Mouse (Mus musculus): ENCODE data around the gene Taok3.

Taok3 gene

GRCm38 (mm10) chr5:117258276-117258675 lies 138.3 kb downstream of the Taok3 start:
- DNase-seq (ENCODE audit: low read depth, low spot score) = no peak

DNA sequence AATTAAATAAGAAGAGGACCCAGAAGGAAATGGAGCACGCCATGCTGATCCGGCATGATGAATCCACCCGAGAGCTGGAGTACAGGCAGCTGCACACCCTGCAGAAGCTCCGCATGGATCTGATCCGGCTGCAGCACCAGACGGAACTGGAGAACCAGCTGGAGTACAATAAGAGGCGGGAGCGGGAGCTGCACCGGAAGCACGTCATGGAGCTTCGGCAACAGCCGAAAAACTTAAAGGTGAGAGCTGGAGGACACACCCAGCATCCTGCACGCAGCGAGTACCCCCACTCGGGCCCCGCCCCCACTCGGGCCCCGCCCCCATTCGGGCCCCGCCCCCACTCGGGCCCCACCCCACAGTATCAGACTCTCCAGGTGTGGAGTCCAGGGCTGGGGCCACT lies 143.6 kb downstream of the Taok3 start:
- DNase-seq (ENCODE audit: low read depth, low spot score) = peak; percentile 51

DNA sequence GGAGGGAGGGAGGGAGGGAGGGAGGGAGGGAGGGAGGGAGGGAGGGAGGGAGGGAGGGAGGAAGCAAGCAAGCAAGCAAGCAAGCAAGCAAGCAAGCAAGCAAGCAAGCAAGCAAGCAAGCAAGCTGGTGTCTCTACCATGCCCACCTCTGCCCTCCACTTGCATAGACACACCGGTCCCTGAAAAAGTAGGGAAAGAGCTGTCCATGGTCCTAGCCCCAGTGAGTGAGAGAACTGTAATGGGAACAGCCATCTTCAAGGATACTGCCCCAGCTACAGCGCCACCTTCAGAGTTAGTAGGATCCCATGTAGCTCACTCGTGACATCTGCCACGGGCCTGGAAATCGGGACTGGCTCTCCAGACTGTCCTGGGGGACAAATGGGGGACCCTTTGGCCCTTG lies 144.8 kb downstream of the Taok3 start:
- DNase-seq (ENCODE audit: low read depth, low spot score) = peak; percentile 85

DNA sequence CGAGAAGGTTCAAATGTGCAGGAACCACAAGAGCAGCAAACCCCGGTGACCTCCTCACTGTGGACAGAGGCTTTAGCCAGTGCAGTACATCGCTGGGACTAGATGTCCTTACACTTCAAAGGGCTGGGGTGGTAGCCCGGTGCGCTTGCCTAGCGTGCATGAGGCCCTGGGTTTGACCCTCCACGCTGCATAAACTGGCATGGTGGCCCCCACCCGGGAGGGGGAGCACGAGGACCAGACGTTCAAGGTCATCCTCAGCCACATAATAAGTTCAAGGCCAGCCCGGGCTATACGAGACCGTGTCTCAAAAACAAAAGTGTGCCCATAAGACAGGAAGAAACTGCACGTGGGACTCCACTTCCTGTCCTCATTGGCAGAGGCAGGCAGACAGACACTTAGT lies 148.0 kb downstream of the Taok3 start:
- no peak for DNase-seq (ENCODE audit: low read depth, low spot score)

DNA sequence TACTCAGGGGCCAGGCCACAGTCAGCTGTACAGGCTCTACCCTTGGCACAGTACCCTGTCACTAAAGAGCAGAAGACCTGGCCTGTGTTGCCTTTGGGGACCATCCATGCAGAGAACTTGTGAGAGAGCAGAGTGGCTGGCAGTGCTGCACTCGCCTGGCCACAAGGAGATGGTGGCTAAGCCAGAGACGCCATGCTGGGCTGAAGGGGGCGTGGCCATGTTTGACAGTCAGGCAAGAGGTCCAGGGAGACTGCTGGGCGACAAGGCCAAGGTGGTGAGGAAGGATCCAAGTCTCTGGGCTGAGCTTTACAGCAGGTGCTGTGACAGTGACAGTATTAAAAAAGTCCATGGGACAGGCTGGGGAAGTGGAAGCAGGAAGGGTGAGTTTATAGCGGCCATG lies 148.8 kb downstream of the Taok3 start:
- DNase-seq (ENCODE audit: low read depth, low spot score) = no peak

DNA sequence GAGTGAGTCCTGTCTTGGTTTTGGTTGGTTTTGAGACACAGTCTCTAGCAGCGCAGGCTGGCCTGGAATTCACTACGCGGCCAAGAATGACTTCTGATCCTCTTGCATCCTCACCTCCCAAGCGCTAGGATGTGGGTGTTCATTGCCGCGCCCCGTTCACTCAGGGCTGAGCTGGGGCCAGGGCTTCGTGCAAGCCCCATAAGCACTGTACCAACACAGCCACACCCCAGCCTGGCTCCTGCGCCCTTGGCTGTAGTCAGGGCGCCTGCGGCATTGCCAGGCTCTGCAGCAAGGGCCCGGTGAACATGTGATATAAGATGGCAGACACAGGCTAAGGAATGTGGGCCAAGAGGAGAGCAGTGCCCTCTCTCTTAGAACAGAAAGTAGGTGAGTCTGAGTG lies 149.5 kb downstream of the Taok3 start:
- DNase-seq (ENCODE audit: low read depth, low spot score) = no peak

- no peak for DNase-seq (ENCODE audit: low read depth, low spot score)
Observed at GRCm38 (mm10) chr5:117271945-117272344, 152.0 kb downstream of the Taok3 start.

GRCm38 (mm10) chr5:117274817-117275216 lies 154.9 kb downstream of the Taok3 start:
- DNase-seq (ENCODE audit: low read depth, low spot score) = no peak

- peak; percentile 53 for DNase-seq (ENCODE audit: low read depth, low spot score)
Observed at GRCm38 (mm10) chr5:117277784-117278183, 157.9 kb downstream of the Taok3 start.

- DNase-seq (ENCODE audit: low read depth, low spot score) = no peak
Observed at GRCm38 (mm10) chr5:117278809-117279668, 159.1 kb downstream of the Taok3 start.

DNA sequence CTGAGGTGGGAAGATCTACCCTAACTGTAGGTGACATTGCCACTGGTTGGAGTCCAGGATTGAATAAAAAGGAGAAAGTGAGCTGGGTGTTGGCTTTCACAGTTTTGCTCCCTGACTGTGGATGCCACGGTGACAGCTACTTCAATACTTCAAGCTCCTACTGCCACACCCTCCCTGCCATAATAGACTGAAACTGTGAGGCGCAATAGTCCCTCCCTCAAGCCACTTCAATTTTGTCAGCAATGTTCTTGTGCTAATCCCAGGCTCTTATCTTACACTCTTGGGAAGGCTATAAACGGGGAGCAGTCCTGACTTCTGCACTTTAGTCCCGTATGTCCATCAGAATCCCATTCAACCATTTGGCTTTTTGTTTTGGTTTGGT lies 159.7 kb downstream of the Taok3 start:
- DNase-seq (ENCODE audit: low read depth, low spot score) = peak; percentile 70

DNA sequence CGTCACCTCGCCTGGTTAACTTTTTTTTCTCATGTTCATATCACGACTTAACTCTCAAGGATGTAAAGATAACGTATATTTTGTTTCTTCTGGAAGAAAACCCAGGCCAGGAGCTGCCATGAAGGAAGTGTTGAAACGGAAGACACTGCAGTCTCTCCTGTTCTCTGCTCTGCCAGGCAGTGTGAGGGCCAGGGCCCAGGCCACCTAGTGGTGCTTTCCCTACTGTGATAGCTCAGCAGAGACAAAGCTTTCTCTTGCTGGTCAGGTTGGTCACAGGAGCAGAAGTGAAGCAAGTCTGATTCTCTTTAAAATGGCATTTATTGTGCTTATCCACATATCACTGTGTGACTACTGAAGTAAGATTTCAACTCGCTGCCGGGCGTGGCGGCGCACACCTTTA lies 161.6 kb downstream of the Taok3 start:
- peak; percentile 36 for DNase-seq (ENCODE audit: low read depth, low spot score)

DNA sequence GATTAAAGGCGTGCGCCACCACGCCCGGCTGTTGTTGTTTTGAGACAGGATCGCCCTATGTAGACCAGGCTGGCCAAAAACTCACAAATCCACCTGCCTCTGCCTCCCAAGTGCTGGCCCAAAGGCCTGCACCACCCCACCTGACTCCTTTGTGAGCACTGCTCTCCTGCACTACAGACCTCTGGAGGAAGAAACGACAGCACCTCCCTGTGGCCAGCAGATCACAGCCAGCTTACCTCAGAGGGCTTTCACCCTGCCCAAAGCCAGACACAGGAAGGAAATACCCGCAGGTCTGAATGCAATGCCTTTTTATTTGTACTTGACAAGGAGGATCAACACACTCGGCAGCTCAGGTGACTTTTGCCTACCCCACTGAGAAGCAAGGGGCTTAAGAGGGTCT lies 162.4 kb downstream of the Taok3 start:
- peak; percentile 56 for DNase-seq (ENCODE audit: low read depth, low spot score)

- DNase-seq (ENCODE audit: low read depth, low spot score) = no peak
Observed at GRCm38 (mm10) chr5:117284029-117284428, 164.1 kb downstream of the Taok3 start.

- no peak for DNase-seq (ENCODE audit: low read depth, low spot score)
Observed at GRCm38 (mm10) chr5:117284682-117285081, 164.8 kb downstream of the Taok3 start.

DNA sequence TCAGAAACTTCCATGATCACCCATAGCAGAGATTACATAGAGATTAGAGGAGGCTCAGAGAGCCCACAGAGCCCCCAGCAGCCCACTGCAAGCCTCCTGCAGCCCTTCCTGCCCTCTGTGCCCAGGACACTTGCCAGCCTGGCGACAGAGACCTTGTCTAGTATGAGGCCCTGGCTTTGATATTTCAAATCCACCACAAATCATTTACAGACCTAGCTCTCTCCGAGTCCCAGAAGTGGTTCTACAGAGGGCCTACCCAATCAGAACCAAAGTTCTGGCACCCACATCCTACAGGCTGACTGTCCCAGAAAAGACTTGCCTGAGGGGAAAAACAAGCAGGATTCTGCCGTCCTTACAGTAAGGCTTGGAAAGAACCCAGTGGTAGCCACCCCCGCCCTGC lies 165.3 kb downstream of the Taok3 start:
- DNase-seq (ENCODE audit: low read depth, low spot score) = no peak

GRCm38 (mm10) chr5:117286286-117286685 lies 166.4 kb downstream of the Taok3 start:
- DNase-seq (ENCODE audit: low read depth, low spot score) = no peak

DNA sequence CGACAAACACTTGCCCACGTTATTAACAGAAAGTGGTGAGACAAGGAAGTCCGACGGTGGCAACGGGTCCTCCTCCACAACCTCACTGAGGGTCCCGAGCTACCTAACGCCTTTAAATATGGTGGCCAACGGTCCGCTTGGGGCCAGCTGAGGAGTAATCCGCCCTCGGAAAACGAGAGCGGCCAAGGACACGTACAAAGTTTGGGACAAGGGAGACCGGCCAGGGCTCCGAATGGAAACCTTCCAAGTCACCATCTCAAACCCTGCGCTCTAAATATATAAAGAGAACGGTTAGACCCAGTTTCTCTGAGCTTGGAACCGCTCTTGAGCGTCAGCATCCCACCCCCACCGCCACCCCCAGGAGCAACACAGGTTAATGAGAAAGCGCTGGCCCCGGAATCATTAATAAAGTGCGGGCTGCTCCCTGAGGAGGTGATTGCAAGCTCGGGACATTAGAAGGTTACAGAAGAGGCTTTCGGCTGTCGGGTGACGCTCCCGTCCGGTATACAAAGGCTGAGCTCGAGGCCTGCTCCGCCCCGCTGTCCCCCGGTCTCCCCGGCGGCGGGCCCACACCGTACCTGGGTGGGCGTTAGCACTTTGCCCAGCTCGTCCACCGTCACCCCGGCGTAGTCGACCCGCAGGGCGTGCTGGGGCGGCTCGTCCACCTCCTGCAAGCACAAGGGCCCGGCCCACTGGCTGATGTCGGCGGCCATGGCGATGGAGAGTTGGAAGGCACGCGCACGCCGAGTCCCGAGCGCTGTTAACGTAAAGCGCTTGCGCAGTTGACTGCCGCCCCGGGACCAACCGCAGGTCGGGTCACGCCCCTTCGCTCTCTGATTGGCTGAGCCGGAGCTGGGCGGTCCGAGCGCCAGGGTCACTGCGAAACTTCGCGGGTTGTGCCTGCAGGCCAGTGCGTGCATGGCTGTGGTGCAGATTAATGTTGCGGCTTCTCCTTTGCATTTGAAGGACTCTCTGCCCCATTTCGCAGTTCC lies 167.2 kb downstream of the Taok3 start, which contains the start of gene Pebp1:
Pebp1 (minus strand) TSS at position 795 of the 992 bp plus-strand sequence.
- peak; percentile 95 for DNase-seq (ENCODE audit: low read depth, low spot score)

DNA sequence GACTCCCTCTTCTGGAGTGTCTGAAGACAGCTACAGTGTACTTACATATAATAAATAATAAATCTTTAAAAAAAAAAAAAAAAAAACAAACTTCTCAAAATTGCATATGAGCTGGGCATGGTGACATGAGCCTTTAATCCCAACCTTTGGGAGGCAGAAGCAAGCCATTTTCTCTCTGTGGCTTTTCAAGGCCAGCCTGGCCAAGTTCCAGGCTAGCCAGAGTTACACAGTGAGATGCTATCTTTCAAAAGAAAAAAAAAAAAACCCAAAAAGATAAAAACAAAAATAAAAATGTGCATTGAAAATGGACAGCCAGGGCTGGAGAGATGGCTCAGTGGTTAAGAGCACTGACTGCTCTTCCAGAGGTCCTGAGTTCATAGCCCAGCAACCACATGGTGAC lies 169.7 kb downstream of the Taok3 start:
- DNase-seq (ENCODE audit: low read depth, low spot score) = no peak

GRCm38 (mm10) chr5:117290081-117290480 lies 170.2 kb downstream of the Taok3 start:
- peak; percentile 61 for DNase-seq (ENCODE audit: low read depth, low spot score)

DNA sequence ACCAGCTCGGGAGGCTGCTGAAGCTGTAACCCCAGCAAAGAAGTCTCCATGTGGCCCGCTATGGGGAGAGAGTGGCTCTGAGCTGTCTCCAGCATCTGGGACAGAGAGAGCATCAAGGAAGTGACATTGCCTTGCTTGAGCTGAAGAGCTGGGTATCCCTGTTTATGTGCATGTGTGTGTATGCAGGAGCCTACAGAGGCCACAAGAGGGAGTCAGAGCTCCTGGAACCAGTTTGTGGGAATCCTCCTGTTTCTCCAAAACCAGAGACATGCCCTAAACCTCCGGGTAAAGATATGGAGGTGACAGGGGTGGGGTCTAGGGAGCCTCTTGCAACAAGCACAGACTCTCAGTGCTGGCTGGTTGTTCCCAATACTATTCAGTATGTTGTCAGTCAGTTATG lies 171.4 kb downstream of the Taok3 start:
- peak; percentile 90 for DNase-seq (ENCODE audit: low read depth, low spot score)

GRCm38 (mm10) chr5:117292547-117292946 lies 172.6 kb downstream of the Taok3 start:
- DNase-seq (ENCODE audit: low read depth, low spot score) = peak; percentile 93
